Mouse (Mus musculus): ENCODE measurements at regions not wholly inside any gene's neighbourhood (a gene's known extent, or its start where the extent isn't known, plus 50 kb on each side); places are given as distances from the start of the nearest gene placed in this dataset.

- Histone ChIP-seq H3K4me3 (no peak overlapping the region), H3K27me3 (ENCODE audit: low read depth, poor library complexity, severe bottlenecking) (no peaks in the 10 kb centered on the region), H3K9me3 (replicated peaks) (no peaks in the 10 kb centered on the region), H3K4me1 (peaks cover 5% of the 10 kb centered on the region; the same call in 1 of the 2 replicates), H3K27ac (no peak overlapping the region), H3K36me3 (no peaks in the 10 kb centered on the region)
- no peak for DNase-seq (ENCODE audit: low spot score)
These were observed 197.5 kb upstream of the Sp8 start for GRCm38 (mm10) chr12:118648673-118649072.

GRCm38 (mm10) chr12:118647270-118648042 is 198.7 kb upstream of the Sp8 start:
- DNase-seq (ENCODE audit: low spot score) = no peak
- Histone ChIP-seq H3K9me3 (replicated peaks) (no peaks in the 10 kb centered on the region), H3K4me1 (peaks cover 5% of the 10 kb centered on the region; the same call in 1 of the 2 replicates), H3K27ac (no peak overlapping the region), H3K27me3 (ENCODE audit: low read depth, poor library complexity, severe bottlenecking) (no peaks in the 10 kb centered on the region), H3K4me3 (no peak overlapping the region), H3K36me3 (no peaks in the 10 kb centered on the region)
- WGBS = 89% methylated on average over 12 of the region's 12 CpGs

- no peaks in the 10 kb centered on the region for H3K27me3 ChIP-seq (ENCODE audit: low read depth, poor library complexity, severe bottlenecking)
- no peak overlapping the region for H3K27ac ChIP-seq
- H3K4me1 ChIP-seq = no peaks in the 10 kb centered on the region
- no peaks in the 10 kb centered on the region for H3K9me3 ChIP-seq (replicated peaks)
- DNase-seq (ENCODE audit: low spot score) = no peak
- WGBS = 89% methylated on average over 3 of the region's 3 CpGs
- no peaks in the 10 kb centered on the region for H3K36me3 ChIP-seq
- no peak overlapping the region for H3K4me3 ChIP-seq
These were observed 205.2 kb upstream of the Sp8 start for GRCm38 (mm10) chr12:118640925-118641324.

- H3K27ac ChIP-seq = no peak overlapping the region
- H3K36me3 ChIP-seq = no peaks in the 10 kb centered on the region
- no peaks in the 10 kb centered on the region for H3K27me3 ChIP-seq (ENCODE audit: low read depth, poor library complexity, severe bottlenecking)
- 56% methylated on average over 4 of the region's 4 CpGs for WGBS
- H3K4me3 ChIP-seq = no peak overlapping the region
- H3K4me1 ChIP-seq = no peaks in the 10 kb centered on the region
- no peak for DNase-seq (ENCODE audit: low spot score)
- H3K9me3 ChIP-seq (replicated peaks) = no peaks in the 10 kb centered on the region
These were observed 208.9 kb upstream of the Sp8 start for GRCm38 (mm10) chr12:118637214-118637613.

GRCm38 (mm10) chr12:118635456-118635855 is 210.7 kb upstream of the Sp8 start:
- WGBS = 64% methylated on average over 1 of the region's 1 CpGs
- Histone ChIP-seq H3K4me1 (no peaks in the 10 kb centered on the region), H3K4me3 (no peak overlapping the region), H3K36me3 (no peaks in the 10 kb centered on the region), H3K27me3 (ENCODE audit: low read depth, poor library complexity, severe bottlenecking) (no peaks in the 10 kb centered on the region), H3K9me3 (replicated peaks) (no peaks in the 10 kb centered on the region), H3K27ac (no peak overlapping the region)
- DNase-seq (ENCODE audit: low spot score) = no peak

GRCm38 (mm10) chr12:118630373-118630772 is 215.8 kb upstream of the Sp8 start:
- Histone ChIP-seq H3K4me3 (no peak overlapping the region), H3K4me1 (no peaks in the 10 kb centered on the region), H3K27me3 (ENCODE audit: low read depth, poor library complexity, severe bottlenecking) (no peaks in the 10 kb centered on the region), H3K36me3 (no peaks in the 10 kb centered on the region), H3K9me3 (replicated peaks) (no peaks in the 10 kb centered on the region), H3K27ac (no peak overlapping the region)
- 72% methylated on average over 1 of the region's 1 CpGs for WGBS
- DNase-seq (ENCODE audit: low spot score) = no peak

- H3K9me3 ChIP-seq (replicated peaks) = no peaks in the 10 kb centered on the region
- peaks cover 11% of the 10 kb centered on the region for H3K4me1 ChIP-seq
- no peaks in the 10 kb centered on the region for H3K36me3 ChIP-seq
- WGBS = 50% methylated on average over 1 of the region's 1 CpGs
- H3K4me3 ChIP-seq = no peak overlapping the region
- H3K27ac ChIP-seq = no peak overlapping the region
- no peaks in the 10 kb centered on the region for H3K27me3 ChIP-seq (ENCODE audit: low read depth, poor library complexity, severe bottlenecking)
- no peak for DNase-seq (ENCODE audit: low spot score)
These were observed 224.2 kb upstream of the Sp8 start for GRCm38 (mm10) chr12:118621697-118622485.

- WGBS = 65% methylated on average over 5 of the region's 5 CpGs
- no peak for DNase-seq (ENCODE audit: low spot score)
- no peak overlapping the region for H3K27ac ChIP-seq
These were observed 225.1 kb upstream of the Sp8 start for GRCm38 (mm10) chr12:118620847-118621636.

GRCm38 (mm10) chr12:118597015-118597414 is 249.1 kb upstream of the Sp8 start:
- no peaks in the 10 kb centered on the region for H3K36me3 ChIP-seq
- no peaks in the 10 kb centered on the region for H3K27me3 ChIP-seq (ENCODE audit: low read depth, poor library complexity, severe bottlenecking)
- no peak overlapping the region for H3K4me3 ChIP-seq
- 50% methylated on average over 4 of the region's 4 CpGs for WGBS
- H3K9me3 ChIP-seq (replicated peaks) = no peaks in the 10 kb centered on the region
- peaks cover 29% of the 10 kb centered on the region for H3K4me1 ChIP-seq
- H3K27ac ChIP-seq = no peak overlapping the region
- DNase-seq (ENCODE audit: low spot score) = peak; percentile 41

More at GRCm38 (mm10) chr12:118620847-118621636, 225.1 kb upstream of the Sp8 start:
- no peaks in the 10 kb centered on the region for H3K9me3 ChIP-seq (replicated peaks)
- no peak overlapping the region for H3K4me3 ChIP-seq
- no peaks in the 10 kb centered on the region for H3K27me3 ChIP-seq (ENCODE audit: low read depth, poor library complexity, severe bottlenecking)
- no peaks in the 10 kb centered on the region for H3K36me3 ChIP-seq
- H3K4me1 ChIP-seq = peaks cover 11% of the 10 kb centered on the region

- 0 out of 2 replicates have a peak overlapping the region, but pooled peaks have one; percentile 42 for H3K27ac ChIP-seq
- DNase-seq (ENCODE audit: low spot score) = no peak
- no peaks in the 10 kb centered on the region for H3K9me3 ChIP-seq (replicated peaks)
- no peaks in the 10 kb centered on the region for H3K36me3 ChIP-seq
- no peak overlapping the region for H3K4me3 ChIP-seq
- H3K27me3 ChIP-seq (ENCODE audit: low read depth, poor library complexity, severe bottlenecking) = no peaks in the 10 kb centered on the region
- 47% methylated on average over 18 of the region's 18 CpGs for WGBS
- peaks cover 29% of the 10 kb centered on the region for H3K4me1 ChIP-seq
These were observed 251.2 kb upstream of the Sp8 start for GRCm38 (mm10) chr12:118594781-118595574.

GRCm38 (mm10) chr12:118583829-118584628 is 262.1 kb upstream of the Sp8 start:
- no peak overlapping the region for H3K27ac ChIP-seq
- DNase-seq (ENCODE audit: low spot score) = no peak
- 83% methylated on average over 12 of the region's 12 CpGs for WGBS
- no peaks in the 10 kb centered on the region for H3K9me3 ChIP-seq (replicated peaks)
- H3K27me3 ChIP-seq (ENCODE audit: low read depth, poor library complexity, severe bottlenecking) = no peaks in the 10 kb centered on the region
- no peak overlapping the region for H3K4me3 ChIP-seq
- no peaks in the 10 kb centered on the region for H3K36me3 ChIP-seq
- peaks cover 7% of the 10 kb centered on the region; the same call in 1 of the 2 replicates for H3K4me1 ChIP-seq
